Mouse (Mus musculus): Measurements from ENCODE around the gene Ints2. TPM values are rescaled to one million over a fixed set of nuclear protein-coding genes. Genes with fewer than 3 reads are reported as not detected.
"Not testable (repeated sequence)": the region's sequence is repeated elsewhere in the genome, so short reads cannot be mapped to it uniquely, and the experiment has no call there.

Ints2 gene
- 85.1 and 92.9 TPM in 2 replicates for total RNA-seq (2012; rRNA removed)

DNA sequence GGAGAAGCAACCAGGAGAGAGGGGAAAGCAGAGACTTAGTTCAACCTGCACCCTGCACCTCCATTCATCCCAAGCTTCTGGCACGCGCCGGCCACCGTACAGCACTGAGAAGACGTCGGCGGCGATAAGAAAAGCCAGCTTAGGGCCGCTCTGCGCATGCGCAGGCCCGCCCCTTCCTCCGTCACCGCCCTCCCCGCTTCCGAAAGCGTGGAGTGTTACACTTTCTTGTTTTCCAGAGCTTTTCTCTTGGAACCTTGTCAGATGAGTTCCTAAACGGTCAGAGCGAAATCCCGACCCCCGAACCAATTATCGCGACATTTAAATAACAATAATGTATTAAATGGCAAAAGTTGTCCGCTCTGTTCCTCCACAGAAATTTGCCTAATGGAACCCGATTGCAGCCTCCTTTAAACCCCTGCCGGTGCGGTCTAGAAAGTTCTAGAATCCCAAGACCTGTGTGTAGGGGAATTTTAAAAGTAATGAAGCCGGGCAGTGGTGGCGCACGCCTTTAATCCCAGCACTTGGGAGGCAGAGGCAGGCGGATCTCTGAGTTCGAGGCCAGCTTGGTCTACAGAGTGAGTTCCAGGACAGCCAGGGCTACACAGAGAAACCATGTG is at the start of gene Ints2:
Gene Ints2 (minus strand): TSS at position 116 of the 617 bp plus-strand sequence.
- H3K4me3 ChIP-seq (ENCODE audit: insufficient read depth in 1 of 2, low read depth in 1 of 2, low read length in 2 of 2, poor library complexity in 1 of 2, severe bottlenecking in 1 of 2): peak within 1 kb of the TSS; percentile 79 to 86
- peak; percentile 83 for DNase-seq (ENCODE audit: low read depth, low spot score)
- peaks cover 4% of the 10 kb centered on the region; the same call in 1 of the 2 replicates for H3K36me3 ChIP-seq (ENCODE audit: control insufficient read depth, insufficient read depth, low read length, poor library complexity, severe bottlenecking)
- no peaks in the 10 kb centered on the region for H3K9me3 ChIP-seq (ENCODE audit: control insufficient read depth, insufficient read depth, low read depth, low read length)
- peaks cover 0 to 3% of the 10 kb centered on the region in 2 experiments; a peak in 1 of 4 replicates for H3K4me1 ChIP-seq (ENCODE audit: control insufficient read depth in 2 of 2, insufficient read depth in 2 of 2, low read length in 2 of 2, poor library complexity in 1 of 2)
- H3K9ac ChIP-seq (ENCODE audit: insufficient read depth, low read depth, low read length, poor library complexity, severe bottlenecking): peak within 1 kb of the TSS; percentile 96
- peak within 1 kb of the TSS; percentile 44; the same call in 1 of the 2 replicates for H3K27ac ChIP-seq (ENCODE audit: insufficient read depth, low read depth, low read length, poor library complexity, severe bottlenecking)
- TF ChIP-seq ZC3H11A (IDR thresholded peaks at IDR 0.05; ENCODE audit: borderline replicate concordance, low read depth, low read length) (no peak), MAFK (IDR thresholded peaks at IDR 0.05; ENCODE audit: insufficient read depth, low read depth, low read length) (no peak), CHD2 (IDR thresholded peaks at IDR 0.05; ENCODE audit: low read depth, low read length) (peak; percentile 80), HCFC1 (IDR thresholded peaks at IDR 0.05; ENCODE audit: borderline replicate concordance, insufficient read depth, low read length) (peak; percentile 60; the same call in 1 of the 2 replicates)
- in situ Hi-C loops (cut with MboI; ENCODE audit: low sequenced_read_pairs in 2 of 2, unreplicated experiment in 2 of 2): no loop called here

DNA sequence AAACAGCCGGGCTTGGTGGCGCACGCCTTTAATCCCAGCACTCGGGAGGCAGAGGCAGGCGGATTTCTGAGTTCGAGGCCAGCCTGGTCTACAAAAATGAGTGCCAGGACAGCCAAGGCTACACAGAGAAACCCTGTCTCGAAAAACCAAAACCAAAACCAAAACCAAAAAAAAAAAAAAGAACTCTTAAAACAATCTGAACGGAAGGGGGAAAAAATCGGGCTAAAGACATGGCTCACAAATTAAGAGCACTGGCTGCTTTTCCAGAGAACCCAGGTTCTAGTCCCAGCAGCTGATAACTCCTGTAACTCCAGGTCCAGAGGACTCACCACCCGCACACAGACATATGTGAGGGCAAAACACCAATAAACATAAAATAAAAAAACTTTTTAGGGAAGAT is 34.8 kb upstream of the Ints2 start:
- H3K27ac ChIP-seq (ENCODE audit: insufficient read depth, low read depth, low read length, poor library complexity, severe bottlenecking); H3K9me3 ChIP-seq (ENCODE audit: control insufficient read depth, insufficient read depth, low read depth, low read length); DNase-seq (ENCODE audit: low read depth, low spot score); H3K4me1 ChIP-seq (ENCODE audit: control insufficient read depth in 2 of 2, insufficient read depth in 2 of 2, low read length in 2 of 2, poor library complexity in 1 of 2); H3K4me3 ChIP-seq (ENCODE audit: insufficient read depth in 1 of 2, low read depth in 1 of 2, low read length in 2 of 2, poor library complexity in 1 of 2, severe bottlenecking in 1 of 2); H3K36me3 ChIP-seq (ENCODE audit: control insufficient read depth, insufficient read depth, low read length, poor library complexity, severe bottlenecking); in situ Hi-C loops (cut with MboI; ENCODE audit: low sequenced_read_pairs in 2 of 2, unreplicated experiment in 2 of 2); H3K9ac ChIP-seq (ENCODE audit: insufficient read depth, low read depth, low read length, poor library complexity, severe bottlenecking): not testable (repeated sequence)

- H3K36me3 ChIP-seq (ENCODE audit: control insufficient read depth, insufficient read depth, low read length, poor library complexity, severe bottlenecking): 0 out of 2 replicates have a peak, but pooled peaks cover 2% of the 10 kb centered on the region
- in situ Hi-C loops (cut with MboI; ENCODE audit: low sequenced_read_pairs in 2 of 2, unreplicated experiment in 2 of 2): no loop called here
- no peak overlapping the region for H3K4me3 ChIP-seq (ENCODE audit: insufficient read depth in 1 of 2, low read depth in 1 of 2, low read length in 2 of 2, poor library complexity in 1 of 2, severe bottlenecking in 1 of 2)
- H3K27ac ChIP-seq (ENCODE audit: insufficient read depth, low read depth, low read length, poor library complexity, severe bottlenecking): no peak overlapping the region
- H3K4me1 ChIP-seq (ENCODE audit: control insufficient read depth in 2 of 2, insufficient read depth in 2 of 2, low read length in 2 of 2, poor library complexity in 1 of 2): no peaks in the 10 kb centered on the region
- H3K9me3 ChIP-seq (ENCODE audit: control insufficient read depth, insufficient read depth, low read depth, low read length): no peaks in the 10 kb centered on the region
- TF ChIP-seq CHD2 (IDR thresholded peaks at IDR 0.05; ENCODE audit: low read depth, low read length): no peak
- no peak for TF ChIP-seq ZNF384 (IDR thresholded peaks at IDR 0.05; ENCODE audit: low read depth, low read length)
- TF ChIP-seq HCFC1 (IDR thresholded peaks at IDR 0.05; ENCODE audit: borderline replicate concordance, insufficient read depth, low read length): no peak
- TF ChIP-seq MAFK (IDR thresholded peaks at IDR 0.05; ENCODE audit: insufficient read depth, low read depth, low read length): no peak
- no peak for TF ChIP-seq ZC3H11A (IDR thresholded peaks at IDR 0.05; ENCODE audit: borderline replicate concordance, low read depth, low read length)
- DNase-seq (ENCODE audit: low read depth, low spot score): no peak
- H3K9ac ChIP-seq (ENCODE audit: insufficient read depth, low read depth, low read length, poor library complexity, severe bottlenecking): no peak overlapping the region
These were observed 34.3 kb upstream of the Ints2 start for GRCm38 (mm10) chr11:86291714-86292113.

GRCm38 (mm10) chr11:86285729-86286128 is 28.4 kb upstream of the Ints2 start:
- Histone ChIP-seq H3K36me3 (ENCODE audit: control insufficient read depth, insufficient read depth, low read length, poor library complexity, severe bottlenecking) (peaks cover 11% of the 10 kb centered on the region), H3K9me3 (ENCODE audit: control insufficient read depth, insufficient read depth, low read depth, low read length) (no peaks in the 10 kb centered on the region), H3K9ac (ENCODE audit: insufficient read depth, low read depth, low read length, poor library complexity, severe bottlenecking) (no peak overlapping the region), H3K27ac (ENCODE audit: insufficient read depth, low read depth, low read length, poor library complexity, severe bottlenecking) (no peak overlapping the region), H3K4me3 (ENCODE audit: insufficient read depth in 1 of 2, low read depth in 1 of 2, low read length in 2 of 2, poor library complexity in 1 of 2, severe bottlenecking in 1 of 2) (no peak overlapping the region), H3K4me1 (ENCODE audit: control insufficient read depth in 2 of 2, insufficient read depth in 2 of 2, low read length in 2 of 2, poor library complexity in 1 of 2) (no peaks in the 10 kb centered on the region)
- no peak for DNase-seq (ENCODE audit: low read depth, low spot score)
- TF ChIP-seq CHD2 (IDR thresholded peaks at IDR 0.05; ENCODE audit: low read depth, low read length): no peak
- in situ Hi-C loops (cut with MboI; ENCODE audit: low sequenced_read_pairs in 2 of 2, unreplicated experiment in 2 of 2): no loop called here

GRCm38 (mm10) chr11:86278442-86279102 is 21.2 kb upstream of the Ints2 start:
- no peak overlapping the region for H3K4me3 ChIP-seq (ENCODE audit: insufficient read depth in 1 of 2, low read depth in 1 of 2, low read length in 2 of 2, poor library complexity in 1 of 2, severe bottlenecking in 1 of 2)
- H3K27ac ChIP-seq (ENCODE audit: insufficient read depth, low read depth, low read length, poor library complexity, severe bottlenecking): no peak overlapping the region
- H3K4me1 ChIP-seq (ENCODE audit: control insufficient read depth in 2 of 2, insufficient read depth in 2 of 2, low read length in 2 of 2, poor library complexity in 1 of 2): no peaks in the 10 kb centered on the region
- no peak for TF ChIP-seq HCFC1 (IDR thresholded peaks at IDR 0.05; ENCODE audit: borderline replicate concordance, insufficient read depth, low read length)
- TF ChIP-seq ZNF384 (IDR thresholded peaks at IDR 0.05; ENCODE audit: low read depth, low read length): no peak
- TF ChIP-seq MAFK (IDR thresholded peaks at IDR 0.05; ENCODE audit: insufficient read depth, low read depth, low read length): peak; percentile 79
- no peak for TF ChIP-seq ZC3H11A (IDR thresholded peaks at IDR 0.05; ENCODE audit: borderline replicate concordance, low read depth, low read length)
- TF ChIP-seq CHD2 (IDR thresholded peaks at IDR 0.05; ENCODE audit: low read depth, low read length): no peak
- in situ Hi-C loops (cut with MboI; ENCODE audit: low sequenced_read_pairs in 2 of 2, unreplicated experiment in 2 of 2): no loop called here
- DNase-seq (ENCODE audit: low read depth, low spot score): no peak
- no peaks in the 10 kb centered on the region for H3K9me3 ChIP-seq (ENCODE audit: control insufficient read depth, insufficient read depth, low read depth, low read length)
- peaks cover 4% of the 10 kb centered on the region for H3K36me3 ChIP-seq (ENCODE audit: control insufficient read depth, insufficient read depth, low read length, poor library complexity, severe bottlenecking)
- no peak overlapping the region for H3K9ac ChIP-seq (ENCODE audit: insufficient read depth, low read depth, low read length, poor library complexity, severe bottlenecking)
